Mouse (Mus musculus) adrenal gland, adult 18-20 months (tissue): ENCODE measurements at regions not wholly inside any gene's neighbourhood (a gene's known extent, or its start where the extent isn't known, plus 50 kb on each side); places are given as distances from the start of the nearest gene placed in this dataset.
"Not testable (repeated sequence)": the region's sequence is repeated elsewhere in the genome, so short reads cannot be mapped to it uniquely, and the experiment has no call there.

Experiments used
- DNase-seq, 2 experiments: peaks; one replicate each; pipeline ENCODE4 v3.0.0; 2021 to 2022; ENCODE audit warnings: low spot score in 2 of 2

- not testable (repeated sequence) for DNase-seq
Observed at GRCm38 (mm10) chr8:118209301-118209700, 74.2 kb upstream of the Cdh13 start.

- DNase-seq: no peak
Observed at GRCm38 (mm10) chr8:118190866-118191265, 92.7 kb upstream of the Cdh13 start.

GRCm38 (mm10) chr8:118189226-118189625 is 94.3 kb upstream of the Cdh13 start:
- no peak for DNase-seq

- no peak for DNase-seq
Observed at GRCm38 (mm10) chr8:118169001-118169413, 114.5 kb upstream of the Cdh13 start.

GRCm38 (mm10) chr8:118162171-118162570 is 121.4 kb upstream of the Cdh13 start:
- DNase-seq: no peak

- no peak for DNase-seq
Observed at GRCm38 (mm10) chr8:118147359-118148205, 136.0 kb upstream of the Cdh13 start.

- DNase-seq: no peak
Observed at GRCm38 (mm10) chr8:118144546-118144945, 139.0 kb upstream of the Cdh13 start.

GRCm38 (mm10) chr8:118142311-118142710 is 141.2 kb upstream of the Cdh13 start:
- DNase-seq: no peak

GRCm38 (mm10) chr8:118139928-118140327 is 143.6 kb upstream of the Cdh13 start:
- no peak for DNase-seq

GRCm38 (mm10) chr8:118137846-118138245 is 145.7 kb upstream of the Cdh13 start:
- no peak for DNase-seq

- DNase-seq: no peak
Observed at GRCm38 (mm10) chr8:118124993-118125392, 158.5 kb upstream of the Cdh13 start.

- DNase-seq: no peak
Observed at GRCm38 (mm10) chr8:118114253-118114652, 169.3 kb upstream of the Cdh13 start.

GRCm38 (mm10) chr8:118104464-118105050 is 179.0 kb upstream of the Cdh13 start:
- no peak for DNase-seq

GRCm38 (mm10) chr8:118101346-118101745 is 182.2 kb upstream of the Cdh13 start:
- DNase-seq: no peak

- DNase-seq: no peak
Observed at GRCm38 (mm10) chr8:118062736-118063135, 220.8 kb upstream of the Cdh13 start.

GRCm38 (mm10) chr8:118056781-118057180 is 226.8 kb upstream of the Cdh13 start:
- no peak for DNase-seq

- DNase-seq: no peak
Observed at GRCm38 (mm10) chr8:118055536-118055935, 228.0 kb upstream of the Cdh13 start.

- no peak for DNase-seq
Observed at GRCm38 (mm10) chr8:118050386-118050785, 233.1 kb upstream of the Cdh13 start.

GRCm38 (mm10) chr8:118042253-118042860 is 240.6 kb upstream of the Mphosph6 start:
- DNase-seq: no peak

- no peak for DNase-seq
Observed at GRCm38 (mm10) chr8:118041253-118041652, 239.5 kb upstream of the Mphosph6 start.

GRCm38 (mm10) chr8:118037801-118038200 is 236.1 kb upstream of the Mphosph6 start:
- no peak for DNase-seq

- no peak for DNase-seq
Observed at GRCm38 (mm10) chr8:118034051-118034450, 232.3 kb upstream of the Mphosph6 start.
